ENCODE assay signal across 16 mouse cellular contexts in genomic region chr8:89207891-89208290, GRCm38 (mm10).
"Had no signal": no experiment of that assay in that cellular context is flagged by ENCODE, and none has a peak within 500 bp of the region (broad histone marks: within the 10 kb centered on the region; RNA-seq: fewer than 3 reads in every experiment).

No protein-coding gene starts in this region.

- H3K27ac ChIP-seq: neural tube, embryonic 13.5 days; neural tube, embryonic 15.5 days; stomach, embryonic 15.5 days; stomach, postnatal 0 days had no signal

- H3K9ac ChIP-seq: neural tube, embryonic 13.5 days; neural tube, embryonic 15.5 days; stomach, embryonic 15.5 days had no signal

- H3K9me3 ChIP-seq: neural tube, embryonic 13.5 days; neural tube, embryonic 15.5 days; stomach, embryonic 15.5 days had no signal

- H3K4me1 ChIP-seq: neural tube, embryonic 13.5 days had no signal

- H3K4me2 ChIP-seq: neural tube, embryonic 13.5 days; neural tube, embryonic 15.5 days; stomach, embryonic 15.5 days had no signal

- H3K27me3 ChIP-seq: neural tube, embryonic 13.5 days; neural tube, embryonic 15.5 days; stomach, embryonic 15.5 days had no signal

- H3K4me3 ChIP-seq: neural tube, embryonic 13.5 days; neural tube, embryonic 15.5 days; stomach, embryonic 15.5 days had no signal

- H3K36me3 ChIP-seq: neural tube, embryonic 13.5 days; neural tube, embryonic 15.5 days; stomach, embryonic 15.5 days had no signal

- DNase-seq: retina, postnatal 1 day; right cerebral cortex, adult 18-20 months; right cerebral cortex, postnatal 14 days; right cerebral cortex, postnatal 25 days; right cerebral cortex, postnatal 4 days; spleen, adult 18-20 months; thymus, adult 18-20 months; thymus, adult 2 months; thymus, postnatal 14 days; thymus, postnatal 25 days; thymus, postnatal 36 days; thymus, postnatal 4 days had no signal
